Mouse (Mus musculus): ENCODE measurements around the gene Brd9. TPM values are rescaled to one million over a fixed set of nuclear protein-coding genes. Genes with fewer than 3 reads are reported as not detected.
A peak's percentile ranks its signal among the peaks of the same experiment; 100 is the strongest.

Brd9 gene
- 41.1 and 45.6 TPM in 2 replicates for polyA plus RNA-seq (2015; fragmentation: Nextera tagmentation; extraction: Ambion mirVana)

- WGBS, result under 1% methylated on average over 82 of the region's 82 CpGs
- H3K4me2 ChIP-seq (ENCODE audit: low read depth, low read length), result peak within 1 kb of the TSS; percentile 81
- peaks cover 12% of the 10 kb centered on the region; the same call in 1 of the 2 replicates for H3K4me1 ChIP-seq (ENCODE audit: control insufficient read depth, insufficient read depth, low read length)
- H3K4me3 ChIP-seq (replicated peaks; ENCODE audit: low read length), result peak within 1 kb of the TSS; percentile 74
- no peaks in the 10 kb centered on the region for H3K9me3 ChIP-seq (replicated peaks; ENCODE audit: control insufficient read depth, low read length)
- peaks cover 6% of the 10 kb centered on the region for H3K36me3 ChIP-seq (ENCODE audit: control insufficient read depth, insufficient read depth, low read length)
- no peaks in the 10 kb centered on the region for H3K27me3 ChIP-seq (ENCODE audit: control insufficient read depth, insufficient read depth, low read length)
- peak within 1 kb of the TSS; percentile 90 for H3K9ac ChIP-seq (ENCODE audit: low read length)
- peak within 1 kb of the TSS; percentile 97 for H3K27ac ChIP-seq (ENCODE audit: low read length)
- peak; percentile 97 for ATAC-seq (ENCODE audit: insufficient read depth, low FRiP score)
Measured at GRCm38 (mm10) chr13:73937321-73938176, at the start of gene Brd9, which contains the start of gene Trip13. Gene Brd9, plus strand, starts transcription at chr13:73937811. Gene Trip13, minus strand, starts transcription at chr13:73937784.

DNA sequence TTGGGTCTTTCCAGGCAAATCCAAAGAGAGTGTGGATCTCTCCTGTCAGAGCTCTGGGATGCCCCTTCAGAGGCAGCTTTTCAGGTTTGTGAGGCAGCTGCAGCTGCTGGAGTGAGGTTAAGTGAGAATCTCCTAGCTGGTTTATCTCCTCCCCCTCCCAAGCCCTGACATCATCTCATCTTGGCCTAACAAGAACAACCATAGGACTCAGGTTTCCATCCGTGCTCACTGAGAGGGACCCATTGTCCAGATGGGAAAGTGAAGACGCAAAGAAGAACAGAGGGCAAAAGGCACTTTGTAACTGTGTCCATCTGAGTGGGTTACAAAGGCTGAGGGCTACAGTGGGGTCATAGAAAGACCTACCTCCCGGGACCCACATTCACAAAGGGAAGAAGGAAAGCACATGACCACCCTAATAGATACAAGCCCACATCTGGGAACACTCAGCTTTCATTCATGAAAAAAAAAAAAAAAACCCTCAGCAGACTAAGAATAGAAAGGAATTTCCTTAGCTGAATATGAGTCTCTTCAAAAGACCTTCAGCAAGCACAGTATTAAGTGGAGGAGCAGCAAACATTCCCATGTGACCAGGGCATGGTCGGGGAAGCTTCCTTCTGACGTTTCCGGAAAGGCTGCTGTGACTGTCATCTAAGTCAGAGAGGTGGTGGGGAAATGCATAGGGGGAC is 45.0 kb upstream of the Brd9 start:
- Histone ChIP-seq H3K9ac (ENCODE audit: low read length) (0 out of 2 replicates have a peak overlapping the region, but pooled peaks have one; percentile 21), H3K4me1 (ENCODE audit: control insufficient read depth, insufficient read depth, low read length) (peaks cover 13% of the 10 kb centered on the region), H3K4me2 (ENCODE audit: low read depth, low read length) (no peak overlapping the region), H3K9me3 (replicated peaks; ENCODE audit: control insufficient read depth, low read length) (no peaks in the 10 kb centered on the region), H3K27me3 (ENCODE audit: control insufficient read depth, insufficient read depth, low read length) (no peaks in the 10 kb centered on the region), H3K27ac (ENCODE audit: low read length) (peak overlapping the region; percentile 60), H3K36me3 (ENCODE audit: control insufficient read depth, insufficient read depth, low read length) (no peaks in the 10 kb centered on the region), H3K4me3 (replicated peaks; ENCODE audit: low read length) (no peak overlapping the region)
- 38% methylated on average over 6 of the region's 6 CpGs for WGBS
- ATAC-seq (ENCODE audit: insufficient read depth, low FRiP score), result peak; percentile 71

DNA sequence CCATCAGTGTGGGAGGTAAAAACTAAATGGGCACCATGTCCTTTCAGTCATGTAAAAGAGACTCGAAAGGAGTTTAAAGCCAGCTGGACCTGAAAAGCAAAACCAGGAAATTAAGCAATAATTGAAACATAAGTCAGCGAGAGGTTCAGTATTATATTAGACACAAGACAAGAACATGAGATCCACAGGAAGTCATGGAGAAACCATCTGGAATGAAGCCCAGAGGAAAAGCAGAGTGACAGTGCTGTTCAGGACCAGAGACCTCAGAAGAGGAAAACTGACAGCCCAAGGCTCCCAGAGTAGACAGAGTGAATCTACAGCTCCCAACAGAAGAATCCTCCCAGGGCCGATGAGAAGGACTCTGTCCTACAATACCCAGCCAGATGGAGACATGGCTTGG is 40.0 kb upstream of the Brd9 start:
- Histone ChIP-seq H3K4me2 (ENCODE audit: low read depth, low read length) (no peak overlapping the region), H3K4me1 (ENCODE audit: control insufficient read depth, insufficient read depth, low read length) (peaks cover 4% of the 10 kb centered on the region), H3K9ac (ENCODE audit: low read length) (no peak overlapping the region), H3K4me3 (replicated peaks; ENCODE audit: low read length) (no peak overlapping the region), H3K9me3 (replicated peaks; ENCODE audit: control insufficient read depth, low read length) (no peaks in the 10 kb centered on the region), H3K27ac (ENCODE audit: low read length) (no peak overlapping the region), H3K36me3 (ENCODE audit: control insufficient read depth, insufficient read depth, low read length) (no peaks in the 10 kb centered on the region), H3K27me3 (ENCODE audit: control insufficient read depth, insufficient read depth, low read length) (no peaks in the 10 kb centered on the region)
- no peak for ATAC-seq (ENCODE audit: insufficient read depth, low FRiP score)
- WGBS, result 61% methylated on average over 3 of the region's 3 CpGs

- WGBS, result 79% methylated on average over 5 of the region's 5 CpGs
- H3K27ac ChIP-seq (ENCODE audit: low read length), result no peak overlapping the region
- no peak overlapping the region for H3K4me2 ChIP-seq (ENCODE audit: low read depth, low read length)
- H3K4me3 ChIP-seq (replicated peaks; ENCODE audit: low read length), result no peak overlapping the region
- H3K9ac ChIP-seq (ENCODE audit: low read length), result no peak overlapping the region
- ATAC-seq (ENCODE audit: insufficient read depth, low FRiP score), result no peak
- no peaks in the 10 kb centered on the region for H3K4me1 ChIP-seq (ENCODE audit: control insufficient read depth, insufficient read depth, low read length)
- H3K9me3 ChIP-seq (replicated peaks; ENCODE audit: control insufficient read depth, low read length), result no peaks in the 10 kb centered on the region
- H3K27me3 ChIP-seq (ENCODE audit: control insufficient read depth, insufficient read depth, low read length), result no peaks in the 10 kb centered on the region
- no peaks in the 10 kb centered on the region for H3K36me3 ChIP-seq (ENCODE audit: control insufficient read depth, insufficient read depth, low read length)
Measured at GRCm38 (mm10) chr13:73907136-73907535, 30.5 kb upstream of the Brd9 start.

DNA sequence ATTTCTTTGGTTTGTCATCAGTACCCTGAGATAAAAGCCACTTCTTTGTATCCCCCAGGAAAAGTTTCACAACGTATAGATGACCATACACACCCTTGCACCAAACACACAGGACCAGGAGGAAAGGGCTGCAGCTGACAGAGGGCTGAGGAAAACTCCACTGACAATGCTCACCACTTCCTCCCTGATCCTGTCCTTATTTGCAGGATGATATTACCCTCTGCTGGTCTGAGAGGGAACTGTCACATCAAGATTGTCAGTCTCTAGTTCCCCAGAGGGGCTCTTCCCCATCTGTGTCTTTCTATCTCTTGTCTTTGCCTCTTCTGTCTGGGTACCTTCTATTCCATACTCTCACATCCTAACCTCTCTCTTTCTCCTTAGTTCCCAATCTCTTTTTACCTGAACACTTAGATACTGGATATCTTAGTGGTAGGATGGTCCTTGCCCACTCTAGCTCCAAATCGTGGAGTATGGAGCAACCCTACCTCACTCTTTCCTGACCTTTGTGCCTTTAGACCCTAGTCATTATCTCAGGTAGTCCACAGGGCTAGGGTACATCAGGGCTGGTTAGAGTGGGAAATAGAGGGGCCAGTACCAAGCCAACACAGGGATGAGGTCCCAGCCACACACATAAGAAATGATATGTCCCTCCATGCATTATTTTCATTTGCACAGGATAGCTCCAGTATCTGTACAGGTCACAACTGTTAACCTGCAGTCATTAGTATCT is 29.8 kb upstream of the Brd9 start:
- H3K9ac ChIP-seq (ENCODE audit: low read length), result no peak overlapping the region
- peak; percentile 47; the same call in 1 of the 2 replicates for ATAC-seq (ENCODE audit: insufficient read depth, low FRiP score)
- no peak overlapping the region for H3K27ac ChIP-seq (ENCODE audit: low read length)
- H3K4me2 ChIP-seq (ENCODE audit: low read depth, low read length), result no peak overlapping the region
- no peaks in the 10 kb centered on the region for H3K9me3 ChIP-seq (replicated peaks; ENCODE audit: control insufficient read depth, low read length)
- H3K27me3 ChIP-seq (ENCODE audit: control insufficient read depth, insufficient read depth, low read length), result no peaks in the 10 kb centered on the region
- H3K4me3 ChIP-seq (replicated peaks; ENCODE audit: low read length), result no peak overlapping the region
- 54% methylated on average over 2 of the region's 2 CpGs for WGBS
- H3K36me3 ChIP-seq (ENCODE audit: control insufficient read depth, insufficient read depth, low read length), result no peaks in the 10 kb centered on the region
- H3K4me1 ChIP-seq (ENCODE audit: control insufficient read depth, insufficient read depth, low read length), result no peaks in the 10 kb centered on the region

- no peaks in the 10 kb centered on the region; the same call in 1 of the 2 replicates for H3K36me3 ChIP-seq (ENCODE audit: control insufficient read depth, insufficient read depth, low read length)
- H3K9me3 ChIP-seq (replicated peaks; ENCODE audit: control insufficient read depth, low read length), result no peaks in the 10 kb centered on the region
- no peaks in the 10 kb centered on the region for H3K27me3 ChIP-seq (ENCODE audit: control insufficient read depth, insufficient read depth, low read length)
- 93% methylated on average over 4 of the region's 4 CpGs for WGBS
- H3K4me1 ChIP-seq (ENCODE audit: control insufficient read depth, insufficient read depth, low read length), result no peaks in the 10 kb centered on the region
- no peak overlapping the region for H3K9ac ChIP-seq (ENCODE audit: low read length)
- H3K4me2 ChIP-seq (ENCODE audit: low read depth, low read length), result no peak overlapping the region
- no peak overlapping the region for H3K27ac ChIP-seq (ENCODE audit: low read length)
- H3K4me3 ChIP-seq (replicated peaks; ENCODE audit: low read length), result no peak overlapping the region
- no peak for ATAC-seq (ENCODE audit: insufficient read depth, low FRiP score)
Measured at GRCm38 (mm10) chr13:73913066-73913465, 24.5 kb upstream of the Brd9 start.

DNA sequence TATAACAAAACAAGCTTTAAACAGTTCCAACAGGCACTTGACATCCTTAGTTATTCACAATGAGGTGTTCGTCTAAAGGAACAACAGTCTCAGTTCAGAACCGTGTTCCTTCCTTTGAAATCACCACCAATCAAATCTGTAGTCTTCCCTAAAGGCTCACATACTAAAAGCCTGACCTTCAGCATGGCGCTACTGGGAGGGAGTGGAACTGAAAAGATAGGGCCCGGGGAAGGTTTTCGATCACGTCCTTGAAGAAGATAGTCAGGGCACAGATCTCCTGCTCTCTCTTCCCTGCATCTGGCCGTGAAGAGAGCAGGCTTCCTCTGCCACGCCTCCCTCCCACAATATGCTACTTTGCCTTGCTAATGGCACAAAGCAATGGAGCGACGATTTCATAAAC is 5.4 kb upstream of the Brd9 start:
- Histone ChIP-seq H3K9ac (ENCODE audit: low read length) (no peak overlapping the region), H3K27ac (ENCODE audit: low read length) (no peak overlapping the region), H3K27me3 (ENCODE audit: control insufficient read depth, insufficient read depth, low read length) (no peaks in the 10 kb centered on the region), H3K4me3 (replicated peaks; ENCODE audit: low read length) (no peak overlapping the region), H3K4me2 (ENCODE audit: low read depth, low read length) (no peak overlapping the region), H3K9me3 (replicated peaks; ENCODE audit: control insufficient read depth, low read length) (no peaks in the 10 kb centered on the region), H3K4me1 (ENCODE audit: control insufficient read depth, insufficient read depth, low read length) (peaks cover 6% of the 10 kb centered on the region; the same call in 1 of the 2 replicates), H3K36me3 (ENCODE audit: control insufficient read depth, insufficient read depth, low read length) (peaks cover 6% of the 10 kb centered on the region; the same call in 1 of the 2 replicates)
- ATAC-seq (ENCODE audit: insufficient read depth, low FRiP score), result no peak
- WGBS, result 91% methylated on average over 10 of the region's 10 CpGs

- peak overlapping the region; percentile 90 for H3K9ac ChIP-seq (ENCODE audit: low read length)
- WGBS, result 12% methylated on average over 5 of the region's 5 CpGs
- no peak overlapping the region for H3K27ac ChIP-seq (ENCODE audit: low read length)
- H3K9me3 ChIP-seq (replicated peaks; ENCODE audit: control insufficient read depth, low read length), result no peaks in the 10 kb centered on the region
- peak overlapping the region; percentile 81 for H3K4me2 ChIP-seq (ENCODE audit: low read depth, low read length)
- H3K4me1 ChIP-seq (ENCODE audit: control insufficient read depth, insufficient read depth, low read length), result peaks cover 12% of the 10 kb centered on the region; the same call in 1 of the 2 replicates
- H3K27me3 ChIP-seq (ENCODE audit: control insufficient read depth, insufficient read depth, low read length), result no peaks in the 10 kb centered on the region
- H3K36me3 ChIP-seq (ENCODE audit: control insufficient read depth, insufficient read depth, low read length), result peaks cover under 1% of the 10 kb centered on the region
- H3K4me3 ChIP-seq (replicated peaks; ENCODE audit: low read length), result peak overlapping the region; percentile 74
- ATAC-seq (ENCODE audit: insufficient read depth, low FRiP score), result peak; percentile 6; the same call in 1 of the 2 replicates
Measured at GRCm38 (mm10) chr13:73936938-73937320, 682 bp upstream of the Brd9 start.
